Mouse (Mus musculus) MEL (cell line): ENCODE results near the gene Gzmb. TPM values are rescaled to one million over a fixed set of nuclear protein-coding genes. Genes with fewer than 3 reads are reported as not detected.
"Not testable (repeated sequence)": the region's sequence is repeated elsewhere in the genome, so short reads cannot be mapped to it uniquely, and the experiment has no call there.

ENCODE experiments used
- DNase-seq: peaks from one replicate; pipeline ENCODE4 v3.0.0; 2011; ENCODE audit warnings: low read depth, low spot score
- H3K27ac ChIP-seq: 2 replicates; pipeline ENCODE4 v1.5.1; 2012; ENCODE audit warnings: low read depth, mild to moderate bottlenecking, control low read depth, low read length, moderate library complexity; ENCODE audit not compliant: control insufficient read depth
- H3K27me3 ChIP-seq, 2 experiments: fragments of 150-350 bp in 1 of 2; sonication (generic) in 1 of 2; 2 replicates each; pipeline ENCODE4 v1.6.1; 2012; ENCODE audit warnings: low read length in 2 of 2, mild to moderate bottlenecking in 2 of 2, improper control_type of control experiment in 1 of 2, moderate library complexity in 1 of 2; ENCODE audit not compliant: insufficient read depth in 2 of 2, control insufficient read depth in 1 of 2
- H3K36me3 ChIP-seq, 2 experiments: 2 replicates each; pipeline ENCODE4 v1.6.1; 2012 to 2014; ENCODE audit warnings: low read length in 2 of 2, improper control_type of control experiment in 1 of 2, inconsistent platforms in 1 of 2, mild to moderate bottlenecking in 1 of 2; ENCODE audit not compliant: insufficient read depth in 2 of 2, control insufficient read depth in 1 of 2
- H3K4me1 ChIP-seq, 2 experiments: fragments of 150-350 bp in 1 of 2; sonication (generic) in 1 of 2; 2 replicates each; pipeline ENCODE4 v1.6.1; 2012; ENCODE audit warnings: low read length in 2 of 2, improper control_type of control experiment in 1 of 2, mild to moderate bottlenecking in 1 of 2; ENCODE audit not compliant: insufficient read depth in 2 of 2, control insufficient read depth in 1 of 2
- H3K4me3 ChIP-seq, 2 experiments: fragments of 150-350 bp in 1 of 2; sonication (generic) in 1 of 2; 2 replicates each; pipeline ENCODE4 v1.5.1; 2012; ENCODE audit warnings: low read depth in 2 of 2, low read length in 2 of 2, mild to moderate bottlenecking in 2 of 2, moderate library complexity in 2 of 2, control low read depth in 1 of 2, improper control_type of control experiment in 1 of 2; ENCODE audit not compliant: control insufficient read depth in 1 of 2, insufficient read depth in 1 of 2
- H3K79me2 ChIP-seq: 2 replicates; pipeline ENCODE4 v1.6.1; 2012; ENCODE audit warnings: mild to moderate bottlenecking, low read length, moderate library complexity; ENCODE audit not compliant: control insufficient read depth, poor library complexity, insufficient read depth
- H3K9ac ChIP-seq: 2 replicates; pipeline ENCODE4 v1.6.1; 2012; ENCODE audit warnings: low read depth, mild to moderate bottlenecking, control low read depth, low read length, moderate library complexity; ENCODE audit not compliant: control insufficient read depth, poor library complexity, severe bottlenecking
- H3K9me3 ChIP-seq: fragments of 150-350 bp; sonication (generic); replicated peaks from 2 replicates; pipeline ENCODE4 v1.6.1; 2012; ENCODE audit warnings: mild to moderate bottlenecking, low read length, improper control_type of control experiment, moderate library complexity; ENCODE audit not compliant: insufficient read depth
- CHD2 ChIP-seq: IDR thresholded peaks from 2 replicates; pipeline ENCODE4 v1.6.1; 2011; ENCODE audit warnings: low read length, improper control_type of control experiment
- CTCF ChIP-seq, 3 experiments: IDR thresholded peaks in 2 of 3; conservative IDR thresholded peaks in 1 of 3; 2 replicates each; pipeline ENCODE4 v1.5.1; 2011 to 2012; ENCODE audit warnings: low read length in 3 of 3, low read depth in 2 of 3, mild to moderate bottlenecking in 2 of 3, improper control_type of control experiment in 1 of 3, inconsistent platforms in 1 of 3, mixed read lengths in 1 of 3, moderate library complexity in 1 of 3; ENCODE audit not compliant: control insufficient read depth in 1 of 3, insufficient read depth in 1 of 3, poor library complexity in 1 of 3, severe bottlenecking in 1 of 3
- ELF1 ChIP-seq: IDR thresholded peaks from 2 replicates; pipeline ENCODE4 v1.6.1; 2014; ENCODE audit warnings: low read depth, mild to moderate bottlenecking, inconsistent platforms, low read length, improper control_type of control experiment, moderate library complexity
- GATA1 ChIP-seq: IDR thresholded peaks from 2 replicates; pipeline ENCODE4 v1.6.1; 2011; ENCODE audit warnings: low read depth, low read length, improper control_type of control experiment
- JUND ChIP-seq: IDR thresholded peaks from 2 replicates; pipeline ENCODE4 v1.6.1; 2011; ENCODE audit warnings: low read depth, mild to moderate bottlenecking, improper control_type of control experiment, low read length
- KAT2A ChIP-seq: conservative IDR thresholded peaks from 2 replicates; pipeline ENCODE4 v1.6.1; 2012; ENCODE audit warnings: low read depth, low read length, improper control_type of control experiment, inconsistent platforms
- MAFK ChIP-seq: IDR thresholded peaks from 2 replicates; pipeline ENCODE4 v1.6.1; 2011; ENCODE audit warnings: low read depth, mild to moderate bottlenecking, low read length, improper control_type of control experiment, borderline replicate concordance
- MAX ChIP-seq: IDR thresholded peaks from 2 replicates; pipeline ENCODE4 v1.6.1; 2011; ENCODE audit warnings: low read length, improper control_type of control experiment
- MAZ ChIP-seq: IDR thresholded peaks from 2 replicates; pipeline ENCODE4 v1.6.1; 2012; ENCODE audit warnings: low read depth, mild to moderate bottlenecking, inconsistent platforms, low read length, improper control_type of control experiment
- MYB ChIP-seq: IDR thresholded peaks from 2 replicates; pipeline ENCODE4 v1.6.1; 2011; ENCODE audit warnings: mild to moderate bottlenecking, low read depth, low read length, improper control_type of control experiment
- POLR2AphosphoS5 ChIP-seq: IDR thresholded peaks from 2 replicates; pipeline ENCODE4 v1.6.1; 2012; ENCODE audit warnings: low read depth, borderline replicate concordance, mild to moderate bottlenecking, inconsistent platforms, low read length, moderate library complexity, mixed read lengths
- RAD21 ChIP-seq: IDR thresholded peaks from 2 replicates; pipeline ENCODE4 v1.6.1; 2011; ENCODE audit warnings: mild to moderate bottlenecking, low read depth, low read length, improper control_type of control experiment
- SIN3A ChIP-seq: IDR thresholded peaks from 2 replicates; pipeline ENCODE4 v1.6.1; 2012; ENCODE audit warnings: low read length, improper control_type of control experiment, inconsistent platforms
- SMC3 ChIP-seq: IDR thresholded peaks from 2 replicates; pipeline ENCODE4 v1.6.1; 2011; ENCODE audit warnings: low read depth, low read length, improper control_type of control experiment
- ZC3H11A ChIP-seq: IDR thresholded peaks from 2 replicates; pipeline ENCODE4 v1.6.1; 2012; ENCODE audit warnings: low read depth, mild to moderate bottlenecking, inconsistent platforms, low read length, improper control_type of control experiment
- ZNF384 ChIP-seq: IDR thresholded peaks from 2 replicates; pipeline ENCODE4 v1.6.1; 2012; ENCODE audit warnings: low read depth, mild to moderate bottlenecking, inconsistent platforms, low read length, improper control_type of control experiment
- polyA plus RNA-seq, 2 experiments: library from polyadenylated mRNA; stranded (reverse) in 1 of 2; unstranded in 1 of 2; fragments of >175 nt in 1 of 2; fragments of >200 nt in 1 of 2; gene quantifications; 2 replicates each; pipeline versions ENCODE4 v1.2.1 to v1.2.4; 2012; ENCODE audit warnings: low replicate concordance in 2 of 2, low read depth in 1 of 2; ENCODE audit not compliant: insufficient read length in 2 of 2, insufficient read depth in 1 of 2, missing spikeins in 1 of 2
- total RNA-seq: library from RNA; depleted of rRNA; stranded (reverse); fragments of 300-350 nt; gene quantifications from 2 replicates; pipeline ENCODE4 v1.2.3, GENCODE M21; 2012; rRNA removed

The Gzmb gene
- total RNA-seq (1.4 and 1.7 TPM in 2 replicates), polyA plus RNA-seq (under 1 TPM in 1 of 2 experiments, not detected in 1; 0.64 TPM)

DNA sequence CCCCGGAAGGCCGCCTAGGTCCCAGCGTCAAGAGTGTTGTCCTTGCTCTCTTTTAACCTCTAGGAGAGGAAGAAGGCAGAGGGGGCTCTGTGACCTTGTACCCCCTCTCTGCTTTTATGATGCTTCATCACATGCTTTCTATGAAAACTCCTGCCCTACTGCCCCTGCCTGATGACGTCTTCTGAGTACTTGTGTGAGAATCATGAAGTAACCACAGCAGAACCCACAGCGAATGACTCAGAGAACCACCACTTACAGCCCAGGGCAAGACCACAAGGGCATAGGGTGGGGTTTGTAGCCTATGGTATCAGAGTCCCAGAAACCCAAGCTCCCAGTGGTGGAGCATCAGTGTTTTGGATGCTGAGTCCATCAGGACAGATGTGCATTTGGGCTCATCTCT is at the start of gene Gzmb:
Gzmb (minus strand) TSS at position 108 of the 400 bp plus-strand sequence.
- H3K9ac ChIP-seq = no peak within 1 kb of the TSS
- H3K27me3 ChIP-seq = no peaks in the 10 kb centered on the region
- H3K9me3 ChIP-seq = no peaks in the 10 kb centered on the region
- TF ChIP-seq MAX = no peak
- TF ChIP-seq CTCF (IDR thresholded peaks at IDR 0.05 in 2 of 3, conservative IDR thresholded peaks at IDR 0.05 in 1 of 3; ENCODE audit: control insufficient read depth in 1 of 3, insufficient read depth in 1 of 3, low read depth in 2 of 3, low read length in 3 of 3, poor library complexity in 1 of 3, severe bottlenecking in 1 of 3) = no peak
- no peak for TF ChIP-seq KAT2A
- TF ChIP-seq, all 39 proteins: peak for 0
- Histone ChIP-seq H3K79me2 (no peaks in the 10 kb centered on the region), H3K4me1 (peaks cover 13 to 18% of the 10 kb centered on the region in 2 experiments; a peak in 3 of 4 replicates), H3K4me3 (no peak within 1 kb of the TSS), H3K36me3 (peaks cover 0 to 16% of the 10 kb centered on the region in 2 experiments; a peak in 2 of 4 replicates), H3K27ac (no peak within 1 kb of the TSS)
- DNase-seq = peak; percentile 19

DNA sequence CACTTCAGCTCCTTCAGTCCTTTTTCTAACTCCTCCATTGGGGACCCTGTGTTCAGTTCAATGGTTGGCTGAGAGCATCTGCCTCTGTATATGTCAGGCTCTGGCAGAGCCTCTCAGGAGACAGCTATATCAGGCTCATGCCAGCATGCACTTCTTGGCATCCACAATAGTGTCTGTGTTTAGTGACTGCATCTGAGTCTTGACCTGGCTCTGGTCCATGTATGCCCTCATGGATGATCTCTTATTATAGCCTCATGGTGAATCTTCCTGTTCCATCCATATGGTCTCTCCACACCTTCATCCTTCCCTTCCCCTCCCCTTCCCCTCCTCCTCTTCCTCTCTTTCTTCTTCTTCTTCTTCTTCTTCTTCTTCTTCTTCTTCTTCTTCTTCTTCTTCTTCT is 49.7 kb upstream of the Gzmb start:
- H3K9ac ChIP-seq, H3K27me3 ChIP-seq, H3K9me3 ChIP-seq, H3K4me1 ChIP-seq, H3K36me3 ChIP-seq, H3K79me2 ChIP-seq, H3K27ac ChIP-seq, H3K4me3 ChIP-seq, DNase-seq: not testable (repeated sequence)

DNA sequence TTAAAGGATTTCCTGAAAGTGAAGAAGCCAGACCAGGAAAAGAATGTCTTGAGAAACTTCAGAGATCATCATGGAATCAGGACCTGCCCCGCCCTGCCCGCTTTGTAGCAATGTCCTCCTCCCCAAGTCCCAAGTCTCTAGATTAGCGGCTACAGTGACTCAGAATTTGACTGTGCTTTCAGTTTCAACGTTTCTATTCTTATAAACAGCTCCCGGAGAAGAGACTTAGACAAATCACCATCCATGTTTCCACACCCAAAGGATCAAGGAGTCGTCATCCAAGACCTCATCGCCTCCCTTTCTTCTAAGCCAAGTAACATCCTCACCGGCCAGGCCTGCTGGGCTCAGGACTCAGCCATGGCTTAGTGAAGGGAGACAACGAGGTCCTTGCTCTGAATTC is 48.2 kb upstream of the Gzmb start:
- no peaks in the 10 kb centered on the region for H3K9me3 ChIP-seq
- H3K79me2 ChIP-seq = no peaks in the 10 kb centered on the region
- no peaks in the 10 kb centered on the region for H3K4me1 ChIP-seq
- H3K27ac ChIP-seq = no peak overlapping the region
- H3K9ac ChIP-seq = no peak overlapping the region
- no peak for TF ChIP-seq ZNF384
- no peak for TF ChIP-seq JUND
- TF ChIP-seq POLR2AphosphoS5 = no peak
- H3K4me3 ChIP-seq = no peak overlapping the region
- DNase-seq = no peak
- no peaks in the 10 kb centered on the region for H3K36me3 ChIP-seq
- peaks cover 0 to 10% of the 10 kb centered on the region in 2 experiments; a peak in 3 of 4 replicates for H3K27me3 ChIP-seq

DNA sequence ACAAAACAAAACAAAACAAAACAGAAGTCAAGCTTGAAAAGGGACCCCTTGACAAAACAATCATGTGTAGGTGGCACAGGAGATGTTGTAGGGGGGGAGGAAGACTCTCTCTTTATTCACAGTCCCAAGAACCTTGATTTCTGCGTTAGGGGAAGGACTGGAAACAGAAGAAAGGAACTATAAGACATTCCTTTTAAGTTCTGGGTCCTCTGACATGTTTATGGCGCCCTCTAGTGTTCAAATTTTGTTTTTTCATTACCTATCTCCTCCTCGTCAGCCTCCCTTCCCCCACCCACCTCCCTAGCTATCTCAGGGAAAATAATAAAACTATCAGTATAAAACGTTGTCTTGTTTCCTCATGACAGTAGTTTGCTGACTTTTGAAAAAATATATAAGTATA is 42.1 kb upstream of the Gzmb start:
- Histone ChIP-seq H3K79me2 (no peaks in the 10 kb centered on the region), H3K27ac (no peak overlapping the region), H3K4me1 (no peaks in the 10 kb centered on the region), H3K9ac (peak overlapping the region; percentile 69; the same call in 1 of the 2 replicates), H3K4me3 (peak overlapping the region; percentile 53 to 64; a peak in 3 of 4 replicates), H3K27me3 (no peaks in the 10 kb centered on the region), H3K9me3 (no peaks in the 10 kb centered on the region), H3K36me3 (no peaks in the 10 kb centered on the region)
- peak; percentile 79 for DNase-seq
- TF ChIP-seq ZNF384 (peak; percentile 70), ELF1 (no peak), CTCF (IDR thresholded peaks at IDR 0.05 in 2 of 3, conservative IDR thresholded peaks at IDR 0.05 in 1 of 3; ENCODE audit: control insufficient read depth in 1 of 3, insufficient read depth in 1 of 3, low read depth in 2 of 3, low read length in 3 of 3, poor library complexity in 1 of 3, severe bottlenecking in 1 of 3) (peak; percentile 27 to 83 (median 49)), ZC3H11A (peak; percentile 67), SMC3 (peak; percentile 72), GATA1 (0 out of 2 replicates have a peak, but pooled peaks have one; percentile 6), MAZ (no peak), MAFK (no peak), CHD2 (peak; percentile 64), RAD21 (peak; percentile 85), MYB (no peak), SIN3A (peak; percentile 7; the same call in 1 of the 2 replicates), JUND (0 out of 2 replicates have a peak, but pooled peaks have one; percentile 25)
